Comparison of ENCODE assay signal across 15 mouse cellular contexts in the genomic region with DNA sequence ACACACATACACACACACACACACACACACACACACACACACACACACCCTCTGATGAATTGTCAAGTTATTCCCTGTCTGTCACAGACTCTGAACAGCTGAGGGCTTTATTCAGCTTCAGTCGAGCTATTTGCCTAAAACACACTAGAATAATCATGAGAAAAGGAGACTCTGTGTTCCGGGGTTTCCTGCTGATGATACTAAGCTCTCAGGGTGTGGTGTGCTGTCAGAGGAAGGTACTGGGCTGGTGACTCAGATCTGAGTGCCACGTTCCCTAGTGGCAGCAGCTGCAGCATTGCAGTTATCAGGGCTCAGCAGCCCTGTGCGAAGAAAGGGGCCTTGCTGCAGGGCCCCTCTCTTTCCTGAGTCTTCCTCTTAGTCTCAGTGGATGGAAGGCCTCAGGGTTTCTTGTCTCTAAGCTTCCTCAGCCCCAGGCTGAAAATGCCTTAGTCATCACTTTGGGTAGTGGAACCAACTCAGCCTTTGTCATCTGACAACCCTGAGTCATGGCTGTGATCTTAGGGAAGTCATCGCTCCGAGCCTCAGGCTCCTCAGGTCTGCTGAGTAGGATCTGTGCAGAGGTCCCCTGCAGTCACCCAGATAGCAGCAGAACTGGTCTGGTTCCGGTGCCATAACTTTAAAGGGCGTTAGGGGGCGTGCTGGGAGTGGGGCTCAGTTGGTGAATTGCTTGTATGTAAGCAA.
A peak's percentile ranks its signal among the peaks of the same experiment; 100 is the strongest.
DNase-seq lines count a peak whose midpoint lies in the region; ATAC-seq lines count a peak whose summit lies in the region.
"Had no signal": no experiment of that assay in that cellular context is flagged by ENCODE, and none has a peak within 500 bp of the region (broad histone marks: within the 10 kb centered on the region; RNA-seq: fewer than 3 reads in every experiment).

No protein-coding gene starts in this region.

- peak; percentile 79 for ATAC-seq in frontal cortex, adult (ENCODE audit: low TSS enrichment)
- peak; percentile 43; the same call in 1 of the 2 replicates for ATAC-seq in forebrain, embryonic 16.5 days
- ATAC-seq in activated CD4-positive, CD25-positive, alpha-beta regulatory T cell, adult 4 months = no peak
- ATAC-seq: lung, postnatal 0 days had no signal

- H3K4me2 ChIP-seq in forebrain, embryonic 16.5 days (ENCODE audit: low read length) = no peak overlapping the region

- no peaks in the 10 kb centered on the region; the same call in 1 of the 2 replicates for H3K4me1 ChIP-seq in forebrain, embryonic 16.5 days (replicated peaks; ENCODE audit: control insufficient read depth, insufficient read depth, low read length)

- no peaks in the 10 kb centered on the region for H3K36me3 ChIP-seq in forebrain, embryonic 16.5 days (ENCODE audit: control insufficient read depth, insufficient read depth)

- 63% methylated on average over 9 of the region's 9 CpGs for WGBS in forebrain, embryonic 16.5 days

- intact Hi-C loops in left cerebral cortex, postnatal 14 days (cut with DNase I) = no loop called here

- H3K9ac ChIP-seq in forebrain, embryonic 16.5 days (replicated peaks; ENCODE audit: low read depth, low read length) = no peak overlapping the region

- no peak overlapping the region; the same call in 1 of the 2 replicates for H3K27ac ChIP-seq in forebrain, embryonic 16.5 days (ENCODE audit: low read length)
- H3K27ac ChIP-seq: gastrocnemius, adult 2 months had no signal

- no peak overlapping the region for H3K4me3 ChIP-seq in forebrain, embryonic 16.5 days (replicated peaks; ENCODE audit: low read length)
- H3K4me3 ChIP-seq: gastrocnemius, adult 2 months had no signal

- DNase-seq in frontal cortex, postnatal 25 days (ENCODE audit: low spot score in 2 of 2) = no peak
- DNase-seq in left cerebral cortex, postnatal 14 days (ENCODE audit: low spot score in 2 of 2) = peak; percentile 12 to 64
- no peak for DNase-seq in left cerebral cortex, adult 18-20 months (ENCODE audit: low spot score in 2 of 2)
- DNase-seq in ES-CJ7 (ENCODE audit: low read depth, low spot score) = peak; percentile 8
- DNase-seq in cerebellum, postnatal 14 days = no peak
- DNase-seq: adrenal gland, adult 2 months; gastrocnemius, adult 2 months; heart, postnatal 36 days; kidney, adult 9 months; retina, postnatal 1 day; thymus, adult 18-20 months had no signal

- H3K9me3 ChIP-seq in forebrain, embryonic 16.5 days (ENCODE audit: control insufficient read depth, low read length) = no peaks in the 10 kb centered on the region

- no peaks in the 10 kb centered on the region for H3K27me3 ChIP-seq in forebrain, embryonic 16.5 days (replicated peaks; ENCODE audit: control insufficient read depth, insufficient read depth, low read length)

Comparison
In these comparisons a context has a peak if more than half of its experiments do, and no peak if none do; other contexts are left out.
1. DNase-seq: peak in left cerebral cortex, postnatal 14 days (2 of 2) and ES-CJ7 (single experiment); none in frontal cortex, postnatal 25 days (0 of 2), left cerebral cortex, adult 18-20 months (0 of 2) and cerebellum, postnatal 14 days (0 of 2).